Mouse (Mus musculus): ENCODE data around the gene Casp7. TPM values are rescaled to one million over a fixed set of nuclear protein-coding genes. Genes with fewer than 3 reads are reported as not detected.

The Casp7 gene
- polyA plus RNA-seq, 1 experiment: 8.7 TPM

DNA sequence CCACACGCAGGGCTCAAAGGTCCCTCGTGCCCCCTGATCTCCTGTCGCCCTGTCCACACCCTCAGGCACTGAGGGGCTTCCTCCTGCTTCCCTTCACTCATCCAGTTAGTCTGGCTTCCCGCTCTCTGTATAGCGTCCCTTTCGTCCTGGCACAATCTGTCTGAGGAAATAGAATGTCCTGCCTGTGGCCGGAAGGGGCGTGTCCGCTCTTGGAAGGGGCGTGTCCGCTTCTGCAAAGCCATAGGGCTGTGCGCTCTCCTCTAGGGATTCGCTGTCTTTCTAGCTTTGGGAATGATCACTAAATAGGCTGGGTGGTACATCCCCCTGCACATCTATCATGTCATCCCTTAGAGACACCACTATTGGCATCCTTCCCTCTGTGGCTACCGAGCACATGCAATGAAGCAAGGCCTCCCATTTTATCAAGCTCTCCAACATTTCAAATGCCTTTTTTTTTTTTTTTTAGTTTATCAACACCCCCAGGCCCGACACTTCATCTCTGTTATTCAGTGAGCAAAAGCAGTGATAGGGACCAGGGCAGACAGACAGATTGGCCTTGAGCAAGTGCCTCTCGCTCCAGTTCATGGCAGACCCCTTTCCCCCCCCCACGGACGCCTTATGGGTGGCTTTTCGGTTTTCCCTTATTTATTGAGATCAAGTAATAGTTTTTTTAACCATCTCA, 78.1 kb downstream of the Casp7 start:
- DNase-seq (ENCODE audit: low read depth in 1 of 2, low spot score in 2 of 2): no peak
- WGBS: 34% methylated on average over 19 of the region's 19 CpGs
- no peak for TF ChIP-seq POLR2A (IDR thresholded peaks at IDR 0.05; ENCODE audit: low read depth, low read length)
- no peak for TF ChIP-seq CTCF (IDR thresholded peaks at IDR 0.05; ENCODE audit: extremely low read depth, insufficient read depth, insufficient read length, insufficient replicate concordance)

DNA sequence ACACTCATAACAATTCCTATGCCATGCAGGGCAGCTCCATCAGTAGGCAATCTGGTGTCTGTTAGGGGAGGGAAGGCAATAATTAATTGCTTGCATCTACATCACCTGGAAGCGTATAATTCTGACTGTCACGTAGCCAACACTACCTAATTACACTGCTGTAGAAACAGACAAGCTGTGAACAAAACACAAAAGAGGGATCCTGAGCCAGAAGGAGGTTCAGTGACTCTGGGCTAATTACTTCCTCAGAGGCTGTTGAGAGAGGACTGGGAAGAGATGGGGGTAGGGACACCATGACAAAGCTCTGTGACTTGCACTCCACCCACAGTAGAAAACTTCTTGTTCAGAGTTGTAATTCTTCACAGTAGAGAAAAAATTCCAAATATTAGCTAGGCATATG, 79.6 kb downstream of the Casp7 start:
- Histone ChIP-seq H3K4me1 (ENCODE audit: control insufficient read depth, insufficient read depth, insufficient read length) (no peaks in the 10 kb centered on the region; the same call in 1 of the 2 replicates), H3K4me3 (ENCODE audit: extremely low read depth, insufficient read depth, insufficient read length) (no peak overlapping the region), H3K27me3 (ENCODE audit: control insufficient read depth, insufficient read depth, low read length) (no peaks in the 10 kb centered on the region), H3K36me3 (ENCODE audit: control insufficient read depth, insufficient read depth, low read length) (no peaks in the 10 kb centered on the region), H3K27ac (ENCODE audit: insufficient read depth, low read length) (no peak overlapping the region)
- TF ChIP-seq CTCF (IDR thresholded peaks at IDR 0.05; ENCODE audit: extremely low read depth, insufficient read depth, insufficient read length, insufficient replicate concordance) (no peak), POLR2A (IDR thresholded peaks at IDR 0.05; ENCODE audit: low read depth, low read length) (no peak)
- WGBS: 74% methylated on average over 2 of the region's 2 CpGs
- DNase-seq (ENCODE audit: low read depth in 1 of 2, low spot score in 2 of 2): no peak

More for the DNA sequence above, 78.1 kb downstream of the Casp7 start:
- Histone ChIP-seq H3K4me1 (ENCODE audit: control insufficient read depth, insufficient read depth, insufficient read length) (no peaks in the 10 kb centered on the region; the same call in 1 of the 2 replicates), H3K4me3 (ENCODE audit: extremely low read depth, insufficient read depth, insufficient read length) (no peak overlapping the region), H3K27ac (ENCODE audit: insufficient read depth, low read length) (no peak overlapping the region), H3K36me3 (ENCODE audit: control insufficient read depth, insufficient read depth, low read length) (no peaks in the 10 kb centered on the region), H3K27me3 (ENCODE audit: control insufficient read depth, insufficient read depth, low read length) (no peaks in the 10 kb centered on the region)

GRCm38 (mm10) chr19:56477253-56477652, 80.3 kb downstream of the Casp7 start:
- Histone ChIP-seq H3K36me3 (ENCODE audit: control insufficient read depth, insufficient read depth, low read length) (no peaks in the 10 kb centered on the region), H3K4me3 (ENCODE audit: extremely low read depth, insufficient read depth, insufficient read length) (no peak overlapping the region)
- 77% methylated on average over 5 of the region's 5 CpGs for WGBS

DNA sequence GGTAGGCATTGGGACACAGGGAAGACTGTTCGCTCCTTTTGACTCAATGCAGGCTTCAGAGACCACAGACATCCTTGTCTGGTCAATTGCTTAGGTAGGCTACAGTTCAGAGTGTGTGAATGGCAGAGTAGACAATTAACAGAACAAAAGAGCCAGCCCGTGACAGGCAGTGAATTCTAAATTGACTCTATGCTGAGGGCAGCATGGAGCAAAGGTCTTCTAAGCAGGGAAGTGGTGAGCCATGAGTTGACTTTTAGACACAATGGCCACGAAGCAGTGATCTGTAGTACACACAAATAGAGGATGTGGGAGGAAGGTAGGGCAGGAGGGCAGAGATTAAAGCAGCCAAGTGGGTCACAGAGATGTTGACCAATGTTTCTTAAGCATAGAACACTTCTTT, 80.9 kb downstream of the Casp7 start:
- WGBS: 62% methylated on average over 3 of the region's 3 CpGs
- H3K4me3 ChIP-seq (ENCODE audit: extremely low read depth, insufficient read depth, insufficient read length): no peak overlapping the region
- no peak for TF ChIP-seq POLR2A (IDR thresholded peaks at IDR 0.05; ENCODE audit: low read depth, low read length)
- TF ChIP-seq CTCF (IDR thresholded peaks at IDR 0.05; ENCODE audit: extremely low read depth, insufficient read depth, insufficient read length, insufficient replicate concordance): no peak
- no peaks in the 10 kb centered on the region for H3K36me3 ChIP-seq (ENCODE audit: control insufficient read depth, insufficient read depth, low read length)
- H3K4me1 ChIP-seq (ENCODE audit: control insufficient read depth, insufficient read depth, insufficient read length): no peaks in the 10 kb centered on the region; the same call in 1 of the 2 replicates
- no peak overlapping the region for H3K27ac ChIP-seq (ENCODE audit: insufficient read depth, low read length)
- DNase-seq (ENCODE audit: low read depth in 1 of 2, low spot score in 2 of 2): no peak
- H3K27me3 ChIP-seq (ENCODE audit: control insufficient read depth, insufficient read depth, low read length): no peaks in the 10 kb centered on the region

More at GRCm38 (mm10) chr19:56477253-56477652, 80.3 kb downstream of the Casp7 start:
- Histone ChIP-seq H3K4me1 (ENCODE audit: control insufficient read depth, insufficient read depth, insufficient read length) (no peaks in the 10 kb centered on the region; the same call in 1 of the 2 replicates), H3K27me3 (ENCODE audit: control insufficient read depth, insufficient read depth, low read length) (no peaks in the 10 kb centered on the region), H3K27ac (ENCODE audit: insufficient read depth, low read length) (no peak overlapping the region)
- DNase-seq (ENCODE audit: low read depth in 1 of 2, low spot score in 2 of 2): no peak
- TF ChIP-seq POLR2A (IDR thresholded peaks at IDR 0.05; ENCODE audit: low read depth, low read length) (no peak), CTCF (IDR thresholded peaks at IDR 0.05; ENCODE audit: extremely low read depth, insufficient read depth, insufficient read length, insufficient replicate concordance) (no peak)

GRCm38 (mm10) chr19:56484630-56485375, 87.9 kb downstream of the Casp7 start:
- H3K36me3 ChIP-seq (ENCODE audit: control insufficient read depth, insufficient read depth, low read length): no peaks in the 10 kb centered on the region
- H3K4me1 ChIP-seq (ENCODE audit: control insufficient read depth, insufficient read depth, insufficient read length): no peaks in the 10 kb centered on the region
- H3K27me3 ChIP-seq (ENCODE audit: control insufficient read depth, insufficient read depth, low read length): no peaks in the 10 kb centered on the region
- no peak for DNase-seq (ENCODE audit: low read depth in 1 of 2, low spot score in 2 of 2)
- TF ChIP-seq POLR2A (IDR thresholded peaks at IDR 0.05; ENCODE audit: low read depth, low read length): no peak
- no peak for TF ChIP-seq CTCF (IDR thresholded peaks at IDR 0.05; ENCODE audit: extremely low read depth, insufficient read depth, insufficient read length, insufficient replicate concordance)
- no peak overlapping the region for H3K4me3 ChIP-seq (ENCODE audit: extremely low read depth, insufficient read depth, insufficient read length)
- WGBS: 78% methylated on average over 13 of the region's 13 CpGs
- H3K27ac ChIP-seq (ENCODE audit: insufficient read depth, low read length): no peak overlapping the region

- H3K36me3 ChIP-seq (ENCODE audit: control insufficient read depth, insufficient read depth, low read length): no peaks in the 10 kb centered on the region
- DNase-seq (ENCODE audit: low read depth in 1 of 2, low spot score in 2 of 2): no peak
- H3K27me3 ChIP-seq (ENCODE audit: control insufficient read depth, insufficient read depth, low read length): no peaks in the 10 kb centered on the region
- no peak overlapping the region for H3K4me3 ChIP-seq (ENCODE audit: extremely low read depth, insufficient read depth, insufficient read length)
- H3K4me1 ChIP-seq (ENCODE audit: control insufficient read depth, insufficient read depth, insufficient read length): no peaks in the 10 kb centered on the region
- no peak overlapping the region; the same call in 1 of the 2 replicates for H3K27ac ChIP-seq (ENCODE audit: insufficient read depth, low read length)
- 68% methylated on average over 13 of the region's 13 CpGs for WGBS
- TF ChIP-seq CTCF (IDR thresholded peaks at IDR 0.05; ENCODE audit: extremely low read depth, insufficient read depth, insufficient read length, insufficient replicate concordance): no peak
- TF ChIP-seq POLR2A (IDR thresholded peaks at IDR 0.05; ENCODE audit: low read depth, low read length): no peak
These were observed 88.7 kb downstream of the Casp7 start for GRCm38 (mm10) chr19:56485376-56486271.
